Mouse (Mus musculus): ENCODE data around the gene Mon1b.

DNA sequence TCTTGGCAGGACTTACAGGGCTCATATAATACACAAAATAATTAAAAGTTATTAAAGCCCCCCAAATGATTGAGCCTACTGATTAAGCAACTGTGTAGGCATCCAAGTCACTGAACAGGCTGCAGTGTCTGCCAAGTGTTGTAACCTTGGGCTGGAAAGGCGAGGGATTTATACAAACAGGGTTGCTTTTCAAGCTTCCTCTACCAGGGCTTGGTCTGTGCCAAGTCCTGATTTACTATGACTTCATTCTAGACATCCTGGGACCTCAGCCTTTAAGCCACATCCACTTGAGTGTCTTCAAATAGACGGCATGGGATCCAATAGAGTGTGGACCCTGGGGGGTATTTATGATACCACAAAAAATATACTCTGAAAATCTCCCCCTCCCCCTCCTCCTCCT is 39.9 kb downstream of the Mon1b start:
- TF ChIP-seq CTCF (IDR thresholded peaks at IDR 0.05; ENCODE audit: borderline replicate concordance, insufficient read depth, low read length), result no peak
- no peak for TF ChIP-seq POLR2A (IDR thresholded peaks at IDR 0.05; ENCODE audit: low read depth, low read length)

Measured in embryonic fibroblast, embryonic 13.5 days (primary cell).